Mouse (Mus musculus) heart, embryonic 11.5 days (tissue): Measurements from ENCODE around the gene 2310011J03Rik. TPM values are rescaled to one million over a fixed set of nuclear protein-coding genes. Genes with fewer than 3 reads are reported as not detected.

ENCODE experiments used
- ATAC-seq: fragments of 200-750 bp; cut with Nextera tagmentation; replicated peaks from 2 replicates; pipeline ENCODE4 v1.8.0; 2017; ENCODE audit warnings: moderate library complexity; ENCODE audit not compliant: insufficient number of reproducible peaks, low FRiP score, low TSS enrichment
- H3K27ac ChIP-seq: fragments of 300-500 bp; sonication (generic); 2 replicates; pipeline ENCODE4 v1.5.1; 2014; ENCODE audit warnings: mild to moderate bottlenecking, low read depth, low read length
- H3K27me3 ChIP-seq: fragments of 300-500 bp; sonication (generic); 2 replicates; pipeline ENCODE4 v1.6.1; 2014; ENCODE audit warnings: mild to moderate bottlenecking, low read length, mixed read lengths; ENCODE audit not compliant: control insufficient read depth, insufficient read depth
- H3K36me3 ChIP-seq: fragments of 300-500 bp; sonication (generic); 2 replicates; pipeline ENCODE4 v1.6.1; 2014; ENCODE audit warnings: mild to moderate bottlenecking, low read length, moderate library complexity, mixed read lengths; ENCODE audit not compliant: control insufficient read depth, insufficient read depth
- H3K4me1 ChIP-seq: fragments of 300-500 bp; sonication (generic); 2 replicates; pipeline ENCODE4 v1.6.1; 2014; ENCODE audit warnings: low read length; ENCODE audit not compliant: control insufficient read depth, insufficient read depth
- H3K4me2 ChIP-seq: fragments of 300-500 bp; sonication (generic); 2 replicates; pipeline ENCODE4 v1.6.1; 2014; ENCODE audit warnings: mild to moderate bottlenecking, moderate library complexity
- H3K4me3 ChIP-seq: fragments of 300-500 bp; sonication (generic); 2 replicates; pipeline ENCODE4 v1.5.1; 2014; ENCODE audit warnings: low read depth, low read length
- H3K9ac ChIP-seq: fragments of 300-500 bp; sonication (generic); 2 replicates; pipeline ENCODE4 v1.6.1; 2014; ENCODE audit warnings: mild to moderate bottlenecking, low read depth, low read length, moderate library complexity
- H3K9me3 ChIP-seq: fragments of 300-500 bp; sonication (generic); replicated peaks from 2 replicates; pipeline ENCODE4 v1.6.1; 2016; ENCODE audit warnings: low read length; ENCODE audit not compliant: control insufficient read depth
- WGBS: fragments of 180-500 bp; shearing (Covaris S2); extraction: QIAGEN DNeasy Blood & Tissue Kit; methylation state at CpG from one replicate; pipeline ENCODE4 v1.1.7; 2014; ENCODE audit not compliant: insufficient replicate concordance; 5-methylcytosine and 5-hydroxymethylcytosine counted together
- polyA plus RNA-seq: library from polyadenylated mRNA; unstranded; fragments of >200 nt; fragmentation: Nextera tagmentation; extraction: Ambion mirVana; gene quantifications from 2 replicates; pipeline ENCODE4 v1.2.1, GENCODE M21; 2014

The 2310011J03Rik gene
- 29.7 and 31.0 TPM in 2 replicates for polyA plus RNA-seq

DNA sequence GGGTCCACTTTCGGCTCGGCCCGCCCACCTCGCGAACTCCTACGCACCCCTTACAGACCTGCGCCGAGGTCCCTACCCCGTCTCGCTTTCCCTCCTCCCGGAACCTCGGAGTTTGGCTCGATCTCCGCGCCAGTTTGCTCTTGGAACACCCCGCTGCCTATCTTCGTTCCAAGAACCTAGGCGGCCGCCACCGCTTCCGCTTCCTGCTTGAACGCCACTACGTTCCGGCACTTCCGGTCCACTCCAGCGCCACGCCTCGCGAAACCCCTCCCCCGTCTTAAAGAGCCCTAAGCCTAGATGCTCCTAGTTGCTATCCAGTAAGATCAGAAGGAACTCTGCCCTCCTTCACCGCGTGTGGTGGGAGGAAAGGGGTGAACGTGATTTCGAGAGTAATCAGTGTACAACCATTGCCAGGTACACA, at the start of gene 2310011J03Rik:
Gene 2310011J03Rik, minus strand, starts transcription at position 198 of the 421 bp plus-strand sequence.
- under 1% methylated on average over 34 of the region's 34 CpGs for WGBS
- ATAC-seq, result no peak
- Histone ChIP-seq H3K9ac (peak within 1 kb of the TSS; percentile 87), H3K27ac (peak within 1 kb of the TSS; percentile 68), H3K36me3 (peaks cover 5% of the 10 kb centered on the region; the same call in 1 of the 2 replicates), H3K9me3 (no peaks in the 10 kb centered on the region), H3K4me1 (peaks cover 36% of the 10 kb centered on the region), H3K27me3 (peaks cover 53% of the 10 kb centered on the region), H3K4me2 (peak within 1 kb of the TSS; percentile 88), H3K4me3 (peak within 1 kb of the TSS; percentile 88)

DNA sequence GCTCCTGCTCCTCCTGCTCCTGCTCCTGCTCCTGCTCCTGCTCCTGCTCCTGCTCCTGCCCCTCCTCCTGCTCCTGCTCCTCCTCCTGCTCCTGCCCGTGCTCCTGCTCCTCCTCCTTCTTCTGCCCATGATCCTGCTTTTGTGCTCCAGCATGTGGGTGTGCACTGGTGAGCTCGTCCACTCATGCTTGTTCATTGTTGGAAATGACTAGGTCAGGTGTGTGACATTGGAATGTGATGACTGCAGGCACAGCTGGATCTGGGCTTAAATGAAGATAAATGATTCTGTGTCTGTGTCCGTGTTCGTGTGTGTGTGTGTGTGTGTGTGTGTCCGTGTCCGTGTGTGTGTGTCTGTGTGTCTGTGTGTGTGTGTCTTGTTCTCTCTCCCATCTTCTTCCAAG, 48.1 kb upstream of the 2310011J03Rik start:
- Histone ChIP-seq H3K36me3 (no peaks in the 10 kb centered on the region), H3K27me3 (peaks cover 25% of the 10 kb centered on the region), H3K9ac (no peak overlapping the region), H3K27ac (no peak overlapping the region), H3K4me1 (no peaks in the 10 kb centered on the region), H3K4me3 (no peak overlapping the region), H3K4me2 (no peak overlapping the region), H3K9me3 (no peaks in the 10 kb centered on the region)
- no peak for ATAC-seq
- WGBS, result 86% methylated on average over 6 of the region's 6 CpGs

DNA sequence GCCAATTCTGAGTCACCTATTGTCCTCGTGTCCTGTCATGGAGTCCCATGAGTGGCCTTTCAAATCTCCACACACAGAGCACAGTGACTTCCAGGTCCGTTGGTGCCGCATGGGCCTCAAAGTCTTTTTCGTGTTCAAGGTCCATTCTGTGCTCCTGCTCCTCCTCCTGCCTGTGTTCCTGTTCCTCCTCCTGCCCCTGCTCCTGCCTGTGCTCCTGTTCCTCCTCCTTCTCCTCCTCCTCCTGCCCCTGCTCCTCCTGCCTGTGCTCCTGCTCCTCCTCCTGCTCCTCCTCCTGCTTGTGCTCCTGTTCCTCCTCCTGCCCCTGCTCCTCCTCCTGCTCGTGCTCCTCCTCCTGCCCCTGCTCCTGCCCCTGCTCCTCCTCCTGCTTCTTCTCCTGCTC, 47.6 kb upstream of the 2310011J03Rik start:
- Histone ChIP-seq H3K27me3 (peaks cover 25% of the 10 kb centered on the region), H3K4me1 (no peaks in the 10 kb centered on the region), H3K9me3 (no peaks in the 10 kb centered on the region), H3K4me2 (no peak overlapping the region), H3K36me3 (no peaks in the 10 kb centered on the region), H3K27ac (no peak overlapping the region), H3K9ac (no peak overlapping the region), H3K4me3 (no peak overlapping the region)
- WGBS, result 51% methylated on average over 5 of the region's 5 CpGs
- no peak for ATAC-seq

DNA sequence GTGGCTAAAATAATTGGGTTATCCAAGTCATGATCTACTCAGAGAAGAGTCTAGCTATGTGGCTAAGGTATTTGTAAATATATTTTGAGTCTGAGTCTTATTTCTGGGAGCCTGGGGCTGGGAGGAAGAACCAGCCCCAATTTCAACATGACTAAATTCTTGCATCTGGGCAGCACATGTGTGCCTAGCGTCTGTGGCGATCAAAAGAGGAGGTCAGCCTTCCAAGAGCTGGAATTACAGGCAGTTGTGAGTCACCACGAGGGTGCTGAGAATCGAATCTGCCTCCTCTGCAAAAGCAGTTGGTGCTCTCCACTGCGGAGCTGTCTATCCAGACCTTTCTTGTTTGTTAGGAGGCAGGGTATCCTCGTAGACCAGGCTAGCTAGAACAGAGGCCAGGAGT, 45.4 kb upstream of the 2310011J03Rik start:
- WGBS, result 65% methylated on average over 6 of the region's 6 CpGs
- H3K4me1 ChIP-seq, result no peaks in the 10 kb centered on the region

GRCm38 (mm10) chr10:80363734-80364133, 43.4 kb upstream of the 2310011J03Rik start:
- no peak overlapping the region for H3K27ac ChIP-seq
- peaks cover 44% of the 10 kb centered on the region for H3K27me3 ChIP-seq

More for the DNA sequence above, 45.4 kb upstream of the 2310011J03Rik start:
- no peak overlapping the region for H3K27ac ChIP-seq
- H3K27me3 ChIP-seq, result peaks cover 24% of the 10 kb centered on the region
- H3K36me3 ChIP-seq, result no peaks in the 10 kb centered on the region
- H3K9ac ChIP-seq, result no peak overlapping the region
- ATAC-seq, result no peak
- H3K9me3 ChIP-seq, result no peaks in the 10 kb centered on the region
- H3K4me3 ChIP-seq, result no peak overlapping the region
- H3K4me2 ChIP-seq, result no peak overlapping the region

DNA sequence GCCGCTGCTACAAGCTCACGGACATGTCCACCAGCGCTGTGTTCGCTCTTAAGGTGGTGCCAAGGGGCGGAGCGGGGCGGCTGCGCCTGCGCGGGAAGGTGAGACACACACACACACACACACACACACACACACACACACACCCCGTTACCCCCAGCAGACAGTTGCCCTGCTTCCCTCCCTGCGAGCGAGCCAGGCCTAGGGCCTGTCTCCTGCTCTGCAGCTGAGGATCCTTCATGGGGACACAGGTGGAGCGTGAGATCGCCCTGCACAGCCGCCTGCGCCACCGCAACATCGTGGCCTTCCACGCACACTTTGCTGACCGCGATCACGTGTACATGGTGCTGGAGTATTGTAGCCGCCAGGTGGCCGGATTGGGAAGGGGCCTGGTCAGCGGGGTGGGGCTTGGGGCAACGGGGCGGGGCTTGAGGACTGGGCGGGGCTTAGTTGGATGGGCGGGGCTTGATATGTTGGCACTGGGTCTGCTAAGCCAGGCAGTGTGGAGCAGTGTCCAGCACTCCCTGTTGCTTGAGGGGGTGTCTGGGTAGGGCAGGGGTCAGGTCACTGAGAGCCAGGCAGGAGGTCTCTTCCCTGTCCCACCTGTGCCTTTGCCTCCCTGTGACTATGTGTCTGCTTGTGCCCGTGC, 37.8 kb upstream of the 2310011J03Rik start:
- Histone ChIP-seq H3K27me3 (peaks cover 77% of the 10 kb centered on the region), H3K4me2 (peak overlapping the region; percentile 4; the same call in 1 of the 2 replicates), H3K4me1 (peaks cover 9% of the 10 kb centered on the region), H3K4me3 (no peak overlapping the region), H3K36me3 (no peaks in the 10 kb centered on the region), H3K9ac (no peak overlapping the region), H3K9me3 (no peaks in the 10 kb centered on the region), H3K27ac (no peak overlapping the region)
- ATAC-seq, result no peak
- 9% methylated on average over 25 of the region's 31 CpGs for WGBS

More at GRCm38 (mm10) chr10:80363734-80364133, 43.4 kb upstream of the 2310011J03Rik start:
- H3K9ac ChIP-seq, result no peak overlapping the region
- 52% methylated on average over 6 of the region's 6 CpGs for WGBS
- H3K4me2 ChIP-seq, result no peak overlapping the region
- ATAC-seq, result no peak
- no peaks in the 10 kb centered on the region for H3K4me1 ChIP-seq
- H3K9me3 ChIP-seq, result no peaks in the 10 kb centered on the region
- H3K4me3 ChIP-seq, result no peak overlapping the region
- H3K36me3 ChIP-seq, result no peaks in the 10 kb centered on the region

DNA sequence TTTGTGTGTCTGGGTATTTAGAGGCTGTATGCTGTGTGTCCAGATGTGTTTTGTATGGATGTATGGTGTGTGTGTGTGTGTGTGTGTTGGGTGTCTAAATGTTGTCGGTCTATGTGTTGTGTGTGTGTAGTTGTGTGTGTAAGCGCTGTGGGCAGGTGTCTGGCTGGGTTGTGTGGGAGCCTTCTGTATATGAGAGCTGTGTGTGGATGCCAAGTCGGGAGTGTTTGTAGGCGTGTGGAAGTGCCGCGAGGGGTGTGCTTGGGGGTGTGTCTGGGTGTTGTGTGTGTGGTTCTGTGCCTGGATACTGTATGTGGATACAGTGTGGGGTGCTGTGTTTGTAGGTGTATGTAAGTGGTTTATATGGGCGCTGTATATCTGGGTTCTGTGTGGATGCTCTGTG, 37.0 kb upstream of the 2310011J03Rik start:
- Histone ChIP-seq H3K27ac (no peak overlapping the region), H3K4me1 (peaks cover 9% of the 10 kb centered on the region), H3K4me3 (no peak overlapping the region), H3K27me3 (peaks cover 81% of the 10 kb centered on the region), H3K4me2 (no peak overlapping the region), H3K9me3 (no peaks in the 10 kb centered on the region), H3K36me3 (no peaks in the 10 kb centered on the region), H3K9ac (no peak overlapping the region)
- WGBS, result 36% methylated on average over 7 of the region's 7 CpGs
- ATAC-seq, result no peak

DNA sequence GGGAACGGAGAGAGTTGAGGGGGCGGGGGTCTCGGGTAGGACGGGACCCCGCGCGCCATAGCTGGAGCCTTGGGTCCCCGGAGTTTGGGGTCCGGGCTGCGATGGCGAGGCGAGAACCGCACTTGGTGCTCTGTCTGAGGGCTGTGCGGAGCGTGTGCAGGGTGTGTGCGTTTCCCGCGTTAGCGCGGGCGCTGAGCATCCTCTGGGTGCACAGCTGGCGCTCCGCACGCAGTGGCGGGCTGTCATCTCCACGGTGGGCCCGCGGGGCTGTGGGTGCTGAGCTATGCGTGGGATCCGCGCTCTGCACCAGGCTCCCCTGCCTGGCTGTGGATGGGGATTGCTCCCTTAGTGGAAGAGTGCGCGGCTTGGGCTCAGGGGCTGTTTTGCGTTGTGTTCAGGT, 36.4 kb upstream of the 2310011J03Rik start:
- 2% methylated on average over 34 of the region's 34 CpGs for WGBS
- H3K4me1 ChIP-seq, result peaks cover 9% of the 10 kb centered on the region
- peak overlapping the region; percentile 23 for H3K4me3 ChIP-seq
- H3K36me3 ChIP-seq, result no peaks in the 10 kb centered on the region
- H3K27ac ChIP-seq, result no peak overlapping the region
- peaks cover 87% of the 10 kb centered on the region for H3K27me3 ChIP-seq
- H3K4me2 ChIP-seq, result peak overlapping the region; percentile 56
- no peak overlapping the region for H3K9ac ChIP-seq
- no peaks in the 10 kb centered on the region for H3K9me3 ChIP-seq
- no peak for ATAC-seq
